Mouse (Mus musculus): ENCODE measurements around the gene Trim65. TPM values are rescaled to one million over a fixed set of nuclear protein-coding genes. Genes with fewer than 3 reads are reported as not detected.

The Trim65 gene
- polyA plus RNA-seq, 1 experiment from 2014 or later = 3.1 TPM

- H3K9me3 ChIP-seq (ENCODE audit: control insufficient read depth) = no peaks in the 10 kb centered on the region
- H3K9ac ChIP-seq (ENCODE audit: low read depth, low read length) = peak overlapping the region; percentile 22
- no peak for ATAC-seq
Measured at GRCm38 (mm10) chr11:116101931-116102381, 29.0 kb downstream of the Trim65 start.

GRCm38 (mm10) chr11:116100839-116101238 lies 30.1 kb downstream of the Trim65 start:
- Histone ChIP-seq H3K4me1 (replicated peaks; ENCODE audit: control insufficient read depth, insufficient read depth, low read length) (peaks cover 32% of the 10 kb centered on the region), H3K9ac (ENCODE audit: low read depth, low read length) (no peak overlapping the region), H3K4me3 (ENCODE audit: low read depth, low read length) (no peak overlapping the region), H3K9me3 (ENCODE audit: control insufficient read depth) (0 out of 2 replicates have a peak, but pooled peaks cover 2% of the 10 kb centered on the region), H3K36me3 (ENCODE audit: control insufficient read depth, insufficient read depth) (no peaks in the 10 kb centered on the region), H3K27me3 (replicated peaks; ENCODE audit: control insufficient read depth, insufficient read depth, low read length) (no peaks in the 10 kb centered on the region), H3K4me2 (replicated peaks; ENCODE audit: low read depth) (no peak overlapping the region), H3K27ac (ENCODE audit: low read depth, low read length) (peak overlapping the region; percentile 74)
- WGBS = 78% methylated on average over 7 of the region's 7 CpGs
- TF ChIP-seq CTCF (IDR thresholded peaks at IDR 0.05; ENCODE audit: low read depth) = no peak
- no peak for ATAC-seq

More at GRCm38 (mm10) chr11:116101931-116102381, 29.0 kb downstream of the Trim65 start:
- H3K27me3 ChIP-seq (replicated peaks; ENCODE audit: control insufficient read depth, insufficient read depth, low read length) = no peaks in the 10 kb centered on the region; the same call in 1 of the 2 replicates
- no peak overlapping the region for H3K4me3 ChIP-seq (ENCODE audit: low read depth, low read length)
- peak overlapping the region; percentile 74 for H3K27ac ChIP-seq (ENCODE audit: low read depth, low read length)
- peak overlapping the region; percentile 38 for H3K4me2 ChIP-seq (replicated peaks; ENCODE audit: low read depth)
- H3K36me3 ChIP-seq (ENCODE audit: control insufficient read depth, insufficient read depth) = no peaks in the 10 kb centered on the region
- WGBS = 18% methylated on average over 11 of the region's 11 CpGs
- H3K4me1 ChIP-seq (replicated peaks; ENCODE audit: control insufficient read depth, insufficient read depth, low read length) = peaks cover 36% of the 10 kb centered on the region
- 0 out of 2 replicates have a peak, but pooled peaks have one; percentile 9 for TF ChIP-seq CTCF (IDR thresholded peaks at IDR 0.05; ENCODE audit: low read depth)

GRCm38 (mm10) chr11:116100385-116100784 lies 30.5 kb downstream of the Trim65 start:
- no peaks in the 10 kb centered on the region for H3K36me3 ChIP-seq (ENCODE audit: control insufficient read depth, insufficient read depth)
- TF ChIP-seq CTCF (IDR thresholded peaks at IDR 0.05; ENCODE audit: low read depth) = no peak
- no peak overlapping the region for H3K27ac ChIP-seq (ENCODE audit: low read depth, low read length)
- ATAC-seq = 0 out of 2 replicates have a peak, but pooled peaks have one; percentile 14
- 34% methylated on average over 6 of the region's 6 CpGs for WGBS
- no peak overlapping the region for H3K9ac ChIP-seq (ENCODE audit: low read depth, low read length)
- H3K4me3 ChIP-seq (ENCODE audit: low read depth, low read length) = no peak overlapping the region
- H3K4me2 ChIP-seq (replicated peaks; ENCODE audit: low read depth) = 0 out of 2 replicates have a peak overlapping the region, but pooled peaks have one; percentile 27
- 0 out of 2 replicates have a peak, but pooled peaks cover 2% of the 10 kb centered on the region for H3K9me3 ChIP-seq (ENCODE audit: control insufficient read depth)
- peaks cover 32% of the 10 kb centered on the region for H3K4me1 ChIP-seq (replicated peaks; ENCODE audit: control insufficient read depth, insufficient read depth, low read length)
- H3K27me3 ChIP-seq (replicated peaks; ENCODE audit: control insufficient read depth, insufficient read depth, low read length) = no peaks in the 10 kb centered on the region

GRCm38 (mm10) chr11:116099462-116099861 lies 31.5 kb downstream of the Trim65 start:
- no peaks in the 10 kb centered on the region for H3K36me3 ChIP-seq (ENCODE audit: control insufficient read depth, insufficient read depth)
- peaks cover 32% of the 10 kb centered on the region for H3K4me1 ChIP-seq (replicated peaks; ENCODE audit: control insufficient read depth, insufficient read depth, low read length)
- no peak overlapping the region for H3K9ac ChIP-seq (ENCODE audit: low read depth, low read length)
- 88% methylated on average over 6 of the region's 6 CpGs for WGBS
- no peaks in the 10 kb centered on the region for H3K27me3 ChIP-seq (replicated peaks; ENCODE audit: control insufficient read depth, insufficient read depth, low read length)
- 0 out of 2 replicates have a peak, but pooled peaks cover 2% of the 10 kb centered on the region for H3K9me3 ChIP-seq (ENCODE audit: control insufficient read depth)
- no peak overlapping the region for H3K4me2 ChIP-seq (replicated peaks; ENCODE audit: low read depth)
- ATAC-seq = no peak
- no peak overlapping the region for H3K27ac ChIP-seq (ENCODE audit: low read depth, low read length)
- no peak overlapping the region for H3K4me3 ChIP-seq (ENCODE audit: low read depth, low read length)
- no peak for TF ChIP-seq CTCF (IDR thresholded peaks at IDR 0.05; ENCODE audit: low read depth)

GRCm38 (mm10) chr11:116098711-116099460 lies 32.0 kb downstream of the Trim65 start:
- no peak for TF ChIP-seq CTCF (IDR thresholded peaks at IDR 0.05; ENCODE audit: low read depth)
- Histone ChIP-seq H3K27me3 (replicated peaks; ENCODE audit: control insufficient read depth, insufficient read depth, low read length) (no peaks in the 10 kb centered on the region), H3K27ac (ENCODE audit: low read depth, low read length) (no peak overlapping the region), H3K9me3 (ENCODE audit: control insufficient read depth) (0 out of 2 replicates have a peak, but pooled peaks cover 2% of the 10 kb centered on the region), H3K4me3 (ENCODE audit: low read depth, low read length) (no peak overlapping the region), H3K9ac (ENCODE audit: low read depth, low read length) (no peak overlapping the region), H3K36me3 (ENCODE audit: control insufficient read depth, insufficient read depth) (no peaks in the 10 kb centered on the region), H3K4me2 (replicated peaks; ENCODE audit: low read depth) (peak overlapping the region; percentile 24; the same call in 1 of the 2 replicates), H3K4me1 (replicated peaks; ENCODE audit: control insufficient read depth, insufficient read depth, low read length) (peaks cover 28% of the 10 kb centered on the region)
- WGBS = 55% methylated on average over 14 of the region's 14 CpGs
- peak; percentile 31; the same call in 1 of the 2 replicates for ATAC-seq

All from intestine, postnatal 0 days (tissue).